Mouse (Mus musculus): Measurements from ENCODE around the gene Klhl10. TPM values are rescaled to one million over a fixed set of nuclear protein-coding genes. Genes with fewer than 3 reads are reported as not detected.

Gene Klhl10
- polyA plus RNA-seq, 1 experiment from 2014 or later: 0.73 TPM

GRCm38 (mm10) chr11:100493771-100494170 is 52.1 kb downstream of the Klhl10 start:
- Histone ChIP-seq H3K9me3 (replicated peaks; ENCODE audit: control insufficient read depth, low read length, poor library complexity, severe bottlenecking) (no peaks in the 10 kb centered on the region), H3K9ac (ENCODE audit: low read depth, low read length) (no peak overlapping the region), H3K4me2 (ENCODE audit: low read length) (no peak overlapping the region), H3K27me3 (ENCODE audit: control insufficient read depth, insufficient read depth, low read depth, low read length) (no peaks in the 10 kb centered on the region), H3K27ac (ENCODE audit: low read length) (no peak overlapping the region), H3K4me1 (ENCODE audit: control insufficient read depth, insufficient read depth, low read length) (no peaks in the 10 kb centered on the region), H3K4me3 (ENCODE audit: low read depth, low read length) (no peak overlapping the region), H3K36me3 (ENCODE audit: control insufficient read depth, insufficient read depth, low read length) (peaks cover 65% of the 10 kb centered on the region)
- 94% methylated on average over 12 of the region's 12 CpGs for WGBS
- no peak for ATAC-seq

GRCm38 (mm10) chr11:100500241-100500640 is 58.5 kb downstream of the Klhl10 start:
- H3K27ac ChIP-seq (ENCODE audit: low read length): no peak overlapping the region
- H3K36me3 ChIP-seq (ENCODE audit: control insufficient read depth, insufficient read depth, low read length): peaks cover 56% of the 10 kb centered on the region
- H3K4me1 ChIP-seq (ENCODE audit: control insufficient read depth, insufficient read depth, low read length): no peaks in the 10 kb centered on the region
- WGBS: 69% methylated on average over 3 of the region's 3 CpGs
- no peak for ATAC-seq
- no peak overlapping the region for H3K4me2 ChIP-seq (ENCODE audit: low read length)
- no peak overlapping the region for H3K4me3 ChIP-seq (ENCODE audit: low read depth, low read length)
- H3K27me3 ChIP-seq (ENCODE audit: control insufficient read depth, insufficient read depth, low read depth, low read length): no peaks in the 10 kb centered on the region
- no peaks in the 10 kb centered on the region for H3K9me3 ChIP-seq (replicated peaks; ENCODE audit: control insufficient read depth, low read length, poor library complexity, severe bottlenecking)
- H3K9ac ChIP-seq (ENCODE audit: low read depth, low read length): no peak overlapping the region

- Histone ChIP-seq H3K27ac (ENCODE audit: low read length) (no peak overlapping the region), H3K36me3 (ENCODE audit: control insufficient read depth, insufficient read depth, low read length) (peaks cover 52% of the 10 kb centered on the region), H3K9ac (ENCODE audit: low read depth, low read length) (no peak overlapping the region), H3K4me3 (ENCODE audit: low read depth, low read length) (no peak overlapping the region), H3K27me3 (ENCODE audit: control insufficient read depth, insufficient read depth, low read depth, low read length) (no peaks in the 10 kb centered on the region), H3K4me2 (ENCODE audit: low read length) (no peak overlapping the region), H3K9me3 (replicated peaks; ENCODE audit: control insufficient read depth, low read length, poor library complexity, severe bottlenecking) (no peaks in the 10 kb centered on the region), H3K4me1 (ENCODE audit: control insufficient read depth, insufficient read depth, low read length) (no peaks in the 10 kb centered on the region)
- 58% methylated on average over 7 of the region's 7 CpGs for WGBS
- no peak for ATAC-seq
Measured at GRCm38 (mm10) chr11:100500651-100501050, 58.9 kb downstream of the Klhl10 start.

GRCm38 (mm10) chr11:100501321-100501720 is 59.6 kb downstream of the Klhl10 start:
- Histone ChIP-seq H3K4me1 (ENCODE audit: control insufficient read depth, insufficient read depth, low read length) (no peaks in the 10 kb centered on the region), H3K9me3 (replicated peaks; ENCODE audit: control insufficient read depth, low read length, poor library complexity, severe bottlenecking) (no peaks in the 10 kb centered on the region), H3K27ac (ENCODE audit: low read length) (peak overlapping the region; percentile 53; the same call in 1 of the 2 replicates), H3K36me3 (ENCODE audit: control insufficient read depth, insufficient read depth, low read length) (peaks cover 47% of the 10 kb centered on the region), H3K4me2 (ENCODE audit: low read length) (no peak overlapping the region), H3K4me3 (ENCODE audit: low read depth, low read length) (no peak overlapping the region), H3K27me3 (ENCODE audit: control insufficient read depth, insufficient read depth, low read depth, low read length) (no peaks in the 10 kb centered on the region), H3K9ac (ENCODE audit: low read depth, low read length) (no peak overlapping the region)
- 8% methylated on average over 6 of the region's 6 CpGs for WGBS
- no peak for ATAC-seq

GRCm38 (mm10) chr11:100504990-100505660 is 63.4 kb downstream of the Klhl10 start:
- Histone ChIP-seq H3K9me3 (replicated peaks; ENCODE audit: control insufficient read depth, low read length, poor library complexity, severe bottlenecking) (no peaks in the 10 kb centered on the region), H3K27me3 (ENCODE audit: control insufficient read depth, insufficient read depth, low read depth, low read length) (no peaks in the 10 kb centered on the region), H3K27ac (ENCODE audit: low read length) (no peak overlapping the region), H3K4me1 (ENCODE audit: control insufficient read depth, insufficient read depth, low read length) (no peaks in the 10 kb centered on the region), H3K36me3 (ENCODE audit: control insufficient read depth, insufficient read depth, low read length) (peaks cover 30% of the 10 kb centered on the region), H3K4me3 (ENCODE audit: low read depth, low read length) (no peak overlapping the region), H3K9ac (ENCODE audit: low read depth, low read length) (no peak overlapping the region), H3K4me2 (ENCODE audit: low read length) (no peak overlapping the region)
- ATAC-seq: no peak
- 97% methylated on average over 12 of the region's 12 CpGs for WGBS

- no peak overlapping the region for H3K4me2 ChIP-seq (ENCODE audit: low read length)
- no peak overlapping the region for H3K27ac ChIP-seq (ENCODE audit: low read length)
- H3K9me3 ChIP-seq (replicated peaks; ENCODE audit: control insufficient read depth, low read length, poor library complexity, severe bottlenecking): no peaks in the 10 kb centered on the region
- H3K4me1 ChIP-seq (ENCODE audit: control insufficient read depth, insufficient read depth, low read length): no peaks in the 10 kb centered on the region
- WGBS: 92% methylated on average over 8 of the region's 8 CpGs
- no peak overlapping the region for H3K4me3 ChIP-seq (ENCODE audit: low read depth, low read length)
- H3K27me3 ChIP-seq (ENCODE audit: control insufficient read depth, insufficient read depth, low read depth, low read length): no peaks in the 10 kb centered on the region
- peaks cover 34% of the 10 kb centered on the region for H3K36me3 ChIP-seq (ENCODE audit: control insufficient read depth, insufficient read depth, low read length)
- H3K9ac ChIP-seq (ENCODE audit: low read depth, low read length): no peak overlapping the region
- ATAC-seq: no peak
Measured at GRCm38 (mm10) chr11:100505997-100506396, 64.3 kb downstream of the Klhl10 start.

Small RNA genes within 50 kb of the gene (microRNA-seq; reads per million reads assigned to microRNA genes)
- gene Gm27374 (not detected), gene Mir7116 (0.69 reads per million)

Other genes starting within 250 kb of the Klhl10 start
- not detected in 2 replicates for gene Krt9, start 248.7 kb upstream of the Klhl10 start, polyA plus RNA-seq (2015; fragmentation: Nextera tagmentation; extraction: Ambion mirVana)
- gene Krt14, start 234.4 kb upstream of the Klhl10 start, polyA plus RNA-seq (2015; fragmentation: Nextera tagmentation; extraction: Ambion mirVana): 0.19 and 0.28 TPM in 2 replicates
- gene Krt16, start 193.0 kb upstream of the Klhl10 start, polyA plus RNA-seq (2015; fragmentation: Nextera tagmentation; extraction: Ambion mirVana): not detected in 2 replicates
- 0.50 TPM in 1 of 2 replicates, not detected in the other for gene Krt17, start 180.9 kb upstream of the Klhl10 start, polyA plus RNA-seq (2015; fragmentation: Nextera tagmentation; extraction: Ambion mirVana)
- 0.20 TPM in 1 of 2 replicates, not detected in the other for gene Krt42, start 172.0 kb upstream of the Klhl10 start, polyA plus RNA-seq (2015; fragmentation: Nextera tagmentation; extraction: Ambion mirVana)
- 1,185 and 1,247 TPM in 2 replicates for gene Eif1, start 122.0 kb upstream of the Klhl10 start, polyA plus RNA-seq (2015; fragmentation: Nextera tagmentation; extraction: Ambion mirVana)
- gene Gast, start 107.5 kb upstream of the Klhl10 start, polyA plus RNA-seq (2015; fragmentation: Nextera tagmentation; extraction: Ambion mirVana): 0.46 and 1.6 TPM in 2 replicates
- gene Hap1, start 85.8 kb upstream of the Klhl10 start, polyA plus RNA-seq (2015; fragmentation: Nextera tagmentation; extraction: Ambion mirVana): 417 and 440 TPM in 2 replicates
- gene Jup, start 44.2 kb upstream of the Klhl10 start, polyA plus RNA-seq (2015; fragmentation: Nextera tagmentation; extraction: Ambion mirVana): 99.7 and 109 TPM in 2 replicates
- 20.7 and 20.8 TPM in 2 replicates for gene P3h4, start 27.1 kb upstream of the Klhl10 start, polyA plus RNA-seq (2015; fragmentation: Nextera tagmentation; extraction: Ambion mirVana)
- 19.3 and 19.6 TPM in 2 replicates for gene Fkbp10, start 26.2 kb upstream of the Klhl10 start, polyA plus RNA-seq (2015; fragmentation: Nextera tagmentation; extraction: Ambion mirVana)
- 109 and 122 TPM in 2 replicates for gene Nt5c3b, start 109 bp upstream of the Klhl10 start, polyA plus RNA-seq (2015; fragmentation: Nextera tagmentation; extraction: Ambion mirVana)
- gene Klhl11, start 30.8 kb downstream of the Klhl10 start, polyA plus RNA-seq (2015; fragmentation: Nextera tagmentation; extraction: Ambion mirVana): 10.3 and 11.0 TPM in 2 replicates
- gene Acly, start 86.1 kb downstream of the Klhl10 start, polyA plus RNA-seq (2015; fragmentation: Nextera tagmentation; extraction: Ambion mirVana): 218 and 229 TPM in 2 replicates
- gene Ttc25, start 103.7 kb downstream of the Klhl10 start, polyA plus RNA-seq (2015; fragmentation: Nextera tagmentation; extraction: Ambion mirVana): 2.9 and 3.5 TPM in 2 replicates
- 46.5 and 57.8 TPM in 2 replicates for gene Cnp, start 133.0 kb downstream of the Klhl10 start, polyA plus RNA-seq (2015; fragmentation: Nextera tagmentation; extraction: Ambion mirVana)
- gene Nkiras2, start 177.3 kb downstream of the Klhl10 start, polyA plus RNA-seq (2015; fragmentation: Nextera tagmentation; extraction: Ambion mirVana): 97.7 TPM in 2 replicates
- 289 and 327 TPM in 2 replicates for gene Dnajc7, start 178.3 kb downstream of the Klhl10 start, polyA plus RNA-seq (2015; fragmentation: Nextera tagmentation; extraction: Ambion mirVana)

Data from midbrain, embryonic 16.5 days (tissue).